Mouse (Mus musculus) small intestine, adult 2 months (tissue): ENCODE results near the gene Aplp1. TPM values are rescaled to one million over a fixed set of nuclear protein-coding genes. Genes with fewer than 3 reads are reported as not detected.

ENCODE experiments used
- H3K27ac ChIP-seq: fragments of 200-500 bp; 2 replicates; pipeline ENCODE4 v1.5.1; 2012; ENCODE audit warnings: low read depth, low read length, control low read depth, inconsistent platforms; ENCODE audit not compliant: insufficient read depth
- H3K27me3 ChIP-seq: fragments of 200-500 bp; 2 replicates; pipeline ENCODE4 v1.6.1; 2012; ENCODE audit warnings: mild to moderate bottlenecking, moderate library complexity, low read length, inconsistent platforms; ENCODE audit not compliant: control insufficient read depth, insufficient read depth
- H3K36me3 ChIP-seq: fragments of 200-500 bp; 2 replicates; pipeline ENCODE4 v1.6.1; 2012; ENCODE audit warnings: mild to moderate bottlenecking, low read length, control low read depth, inconsistent platforms; ENCODE audit not compliant: control insufficient read depth, insufficient read depth
- H3K4me1 ChIP-seq: fragments of 200-500 bp; 2 replicates; pipeline ENCODE4 v1.6.1; 2012; ENCODE audit warnings: low read length, inconsistent platforms, mixed read lengths; ENCODE audit not compliant: control insufficient read depth, insufficient read depth, insufficient read length
- H3K4me3 ChIP-seq: fragments of 200-500 bp; 2 replicates; pipeline ENCODE4 v1.5.1; 2012; ENCODE audit warnings: low read depth, mild to moderate bottlenecking, control low read depth, inconsistent platforms, low read length, moderate library complexity
- CTCF ChIP-seq: fragments of 200-500 bp; IDR thresholded peaks from 2 replicates; pipeline ENCODE4 v1.5.1; 2012; ENCODE audit warnings: low read depth, mild to moderate bottlenecking, control low read depth, inconsistent platforms, low read length, moderate library complexity, mixed read lengths; ENCODE audit not compliant: insufficient replicate concordance, insufficient read length; ENCODE audit errors: extremely low read depth
- POLR2A ChIP-seq: fragments of 200-500 bp; IDR thresholded peaks from 2 replicates; pipeline ENCODE4 v1.6.1; 2012; ENCODE audit warnings: low read depth, mild to moderate bottlenecking, control low read depth, inconsistent platforms, low read length, moderate library complexity
- WGBS: fragments of 180-500 bp; shearing (Covaris S2); methylation state at CpG from one replicate; pipeline ENCODE4 v1.1.7; 2018; 5-methylcytosine and 5-hydroxymethylcytosine counted together
- polyA plus RNA-seq: library from polyadenylated mRNA; depleted of rRNA; stranded (reverse); fragments of >200 nt; gene quantifications from 2 replicates; pipeline ENCODE4 v1.2.3, GENCODE M21; 2012

The Aplp1 gene
- polyA plus RNA-seq, 1 experiment: 193 TPM

- TF ChIP-seq CTCF (no peak), POLR2A (no peak)
- no peak within 1 kb of the TSS for H3K27ac ChIP-seq
- peaks cover 47% of the 10 kb centered on the region for H3K27me3 ChIP-seq
- peaks cover 13% of the 10 kb centered on the region for H3K4me1 ChIP-seq
- H3K4me3 ChIP-seq: no peak within 1 kb of the TSS
- 5% methylated on average over 16 of the region's 16 CpGs for WGBS
- no peaks in the 10 kb centered on the region for H3K36me3 ChIP-seq
Observed at GRCm38 (mm10) chr7:30457629-30458330, 12.4 kb upstream of the Aplp1 start, which contains the start of the genes Kirrel2 and Nphs1. Kirrel2 (minus strand) TSS chr7:30457690. Nphs1 (plus strand) TSS chr7:30458315.

- no peak overlapping the region for H3K27ac ChIP-seq
- peaks cover 13% of the 10 kb centered on the region for H3K4me1 ChIP-seq
- peaks cover 47% of the 10 kb centered on the region for H3K27me3 ChIP-seq
- no peak overlapping the region for H3K4me3 ChIP-seq
- no peak for TF ChIP-seq POLR2A
- no peak for TF ChIP-seq CTCF
- no peaks in the 10 kb centered on the region for H3K36me3 ChIP-seq
- WGBS: 4% methylated on average over 31 of the region's 31 CpGs
Observed at GRCm38 (mm10) chr7:30456911-30457628, 11.7 kb upstream of the Aplp1 start.

- no peak overlapping the region for H3K27ac ChIP-seq
- peaks cover 47% of the 10 kb centered on the region for H3K27me3 ChIP-seq
- no peak overlapping the region for H3K4me3 ChIP-seq
- H3K36me3 ChIP-seq: no peaks in the 10 kb centered on the region
- TF ChIP-seq CTCF: no peak
- TF ChIP-seq POLR2A: no peak
- peaks cover 13% of the 10 kb centered on the region for H3K4me1 ChIP-seq
- 2% methylated on average over 9 of the region's 9 CpGs for WGBS
Observed at GRCm38 (mm10) chr7:30456487-30456886, 11.2 kb upstream of the Aplp1 start.

GRCm38 (mm10) chr7:30454259-30454658 is 8.9 kb upstream of the Aplp1 start:
- Histone ChIP-seq H3K4me1 (peaks cover 13% of the 10 kb centered on the region), H3K27me3 (peaks cover 38% of the 10 kb centered on the region), H3K27ac (no peak overlapping the region), H3K4me3 (peak overlapping the region; percentile 48), H3K36me3 (no peaks in the 10 kb centered on the region)
- WGBS: 11% methylated on average over 6 of the region's 6 CpGs
- no peak for TF ChIP-seq POLR2A
- TF ChIP-seq CTCF: no peak

GRCm38 (mm10) chr7:30453766-30454165 is 8.4 kb upstream of the Aplp1 start:
- H3K4me1 ChIP-seq: peaks cover 13% of the 10 kb centered on the region
- H3K27me3 ChIP-seq: peaks cover 36% of the 10 kb centered on the region
- peak overlapping the region; percentile 48 for H3K4me3 ChIP-seq
- no peak for TF ChIP-seq CTCF
- no peak for TF ChIP-seq POLR2A
- 2% methylated on average over 25 of the region's 25 CpGs for WGBS
- no peak overlapping the region for H3K27ac ChIP-seq
- H3K36me3 ChIP-seq: no peaks in the 10 kb centered on the region

GRCm38 (mm10) chr7:30453327-30453726 is 8.0 kb upstream of the Aplp1 start:
- peaks cover 36% of the 10 kb centered on the region for H3K27me3 ChIP-seq
- H3K27ac ChIP-seq: no peak overlapping the region
- no peaks in the 10 kb centered on the region for H3K36me3 ChIP-seq
- peaks cover 13% of the 10 kb centered on the region for H3K4me1 ChIP-seq
- 22% methylated on average over 25 of the region's 25 CpGs for WGBS
- TF ChIP-seq CTCF: no peak
- no peak for TF ChIP-seq POLR2A
- peak overlapping the region; percentile 4; the same call in 1 of the 2 replicates for H3K4me3 ChIP-seq

- Histone ChIP-seq H3K27ac (no peak overlapping the region), H3K4me3 (no peak overlapping the region), H3K4me1 (peaks cover 21% of the 10 kb centered on the region), H3K36me3 (no peaks in the 10 kb centered on the region), H3K27me3 (peaks cover 10% of the 10 kb centered on the region)
- no peak for TF ChIP-seq CTCF
- no peak for TF ChIP-seq POLR2A
- 70% methylated on average over 7 of the region's 7 CpGs for WGBS
Observed at GRCm38 (mm10) chr7:30450241-30450640, 4.9 kb upstream of the Aplp1 start.
